Mouse (Mus musculus): ENCODE measurements around the gene Adora1.
A peak's percentile ranks its signal among the peaks of the same experiment; 100 is the strongest.
"Not testable (repeated sequence)": the region's sequence is repeated elsewhere in the genome, so short reads cannot be mapped to it uniquely, and the experiment has no call there.

Gene Adora1

DNA sequence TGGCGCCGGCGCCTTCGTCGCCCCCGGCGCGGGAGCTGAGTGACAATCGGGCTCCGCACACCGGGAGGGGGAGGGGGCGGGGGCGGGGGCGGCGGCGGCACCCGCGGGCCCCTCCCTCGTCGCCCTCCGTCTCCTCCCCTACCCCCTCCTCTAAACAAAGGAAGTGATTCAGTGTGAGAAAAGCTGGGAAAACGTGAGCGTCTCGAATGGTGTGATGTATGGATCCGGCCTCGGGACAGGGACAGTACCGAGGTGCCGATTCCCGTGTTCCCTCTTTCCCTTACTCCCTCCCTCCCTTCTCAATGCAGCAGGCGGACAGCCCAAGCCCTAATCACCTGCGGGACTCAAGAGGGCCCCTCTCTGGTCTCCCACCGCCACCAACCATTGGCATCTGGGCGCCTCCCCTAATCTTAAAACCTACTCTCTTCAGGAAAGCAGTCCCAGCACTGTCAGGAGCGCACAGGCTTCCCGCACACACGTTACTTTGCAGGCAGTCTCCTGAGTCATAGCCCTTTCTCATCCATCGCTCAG lies at the start of gene Adora1:
Gene Adora1 (minus strand): TSS at position 41 of the 531 bp plus-strand sequence.
- DNase-seq (ENCODE audit: low spot score): no peak

DNA sequence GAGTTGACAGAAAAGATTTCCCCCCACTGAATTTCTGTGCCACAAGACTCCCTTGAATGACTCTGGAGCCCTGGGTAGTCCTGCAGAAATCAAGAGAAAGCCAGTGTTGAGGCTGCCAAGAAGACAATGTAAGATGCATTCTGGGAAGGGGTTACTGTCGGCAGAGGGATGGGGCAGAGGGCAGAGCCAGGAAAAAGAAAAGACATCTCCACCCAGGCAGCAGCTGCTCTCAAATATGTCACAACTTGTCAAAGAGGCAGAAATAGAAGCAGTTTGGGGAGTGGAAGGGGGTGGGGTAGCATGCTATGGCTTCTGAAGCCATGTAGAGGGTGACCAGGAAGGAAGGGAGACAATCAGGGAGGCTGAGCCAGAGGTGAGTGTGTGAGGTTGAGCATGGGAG lies 47.9 kb upstream of the Adora1 start:
- no peak for DNase-seq (ENCODE audit: low spot score)

DNA sequence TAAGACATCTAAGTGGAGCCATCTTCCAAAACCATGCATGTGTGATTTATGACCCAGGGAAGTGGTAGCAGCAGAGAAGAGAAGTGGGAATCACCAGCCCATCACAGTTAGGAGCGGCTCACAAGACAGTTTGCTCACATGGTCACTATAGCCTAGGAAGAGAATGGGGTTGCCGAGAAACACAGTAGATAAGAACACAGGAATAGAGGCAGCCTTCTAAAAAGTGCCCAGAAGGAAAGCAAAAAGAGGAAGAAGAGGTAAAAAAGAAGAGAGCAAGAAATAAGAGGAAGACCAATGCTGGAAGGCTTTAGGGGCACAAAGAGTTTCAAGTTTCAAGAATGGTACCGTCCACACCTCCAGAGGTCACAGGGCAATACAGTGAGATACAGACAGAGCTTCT lies 47.1 kb upstream of the Adora1 start:
- no peak for DNase-seq (ENCODE audit: low spot score)

- DNase-seq (ENCODE audit: low spot score): no peak
Observed at GRCm38 (mm10) chr1:134281563-134281962, 46.3 kb upstream of the Adora1 start.

GRCm38 (mm10) chr1:134280174-134280573 lies 44.9 kb upstream of the Adora1 start:
- no peak for DNase-seq (ENCODE audit: low spot score)

DNA sequence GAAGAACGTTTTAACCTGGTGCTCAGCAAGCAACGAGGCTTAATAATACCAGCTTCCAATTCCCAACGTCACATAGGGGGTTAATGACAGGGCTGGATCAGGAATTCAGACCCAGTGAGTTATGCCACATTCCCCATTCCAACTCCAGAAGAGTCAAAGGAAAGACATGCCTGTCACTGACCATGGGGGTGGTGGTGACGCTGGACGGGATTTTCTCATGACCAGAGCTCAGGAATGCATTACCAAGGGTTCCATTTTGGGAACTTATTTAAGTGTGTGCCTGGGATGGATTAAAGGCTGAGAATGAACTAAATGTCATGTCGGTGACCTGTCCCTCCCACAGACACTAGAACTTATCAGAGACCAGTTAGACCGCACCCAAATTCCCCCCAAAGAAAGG lies 41.6 kb upstream of the Adora1 start:
- no peak for DNase-seq (ENCODE audit: low spot score)

- DNase-seq (ENCODE audit: low spot score): peak; percentile 8
Observed at GRCm38 (mm10) chr1:134275616-134276464, 40.6 kb upstream of the Adora1 start.

DNA sequence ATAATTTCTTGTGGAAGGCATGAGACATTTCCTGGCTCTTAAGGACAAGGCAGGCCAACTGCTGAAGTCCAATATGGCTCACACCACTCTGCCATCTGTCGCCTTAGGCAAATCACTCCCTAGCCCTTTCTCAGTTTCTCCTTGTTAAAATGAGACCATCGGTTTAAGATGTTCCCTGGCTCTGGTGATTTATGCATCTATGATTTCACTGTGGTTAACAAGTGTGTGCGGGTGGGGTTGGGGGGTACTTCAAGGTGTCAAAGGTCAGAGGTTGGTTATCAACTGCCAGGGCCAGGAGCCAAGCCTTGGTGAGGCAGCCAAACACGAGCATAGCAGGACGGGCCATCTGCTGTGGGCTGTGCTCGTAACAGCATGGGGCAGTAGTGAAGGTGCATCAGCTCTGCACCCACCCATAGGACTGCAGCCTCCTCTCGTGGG lies 39.3 kb upstream of the Adora1 start:
- no peak for DNase-seq (ENCODE audit: low spot score)

GRCm38 (mm10) chr1:134273493-134274395 lies 38.5 kb upstream of the Adora1 start:
- DNase-seq (ENCODE audit: low spot score): no peak

DNA sequence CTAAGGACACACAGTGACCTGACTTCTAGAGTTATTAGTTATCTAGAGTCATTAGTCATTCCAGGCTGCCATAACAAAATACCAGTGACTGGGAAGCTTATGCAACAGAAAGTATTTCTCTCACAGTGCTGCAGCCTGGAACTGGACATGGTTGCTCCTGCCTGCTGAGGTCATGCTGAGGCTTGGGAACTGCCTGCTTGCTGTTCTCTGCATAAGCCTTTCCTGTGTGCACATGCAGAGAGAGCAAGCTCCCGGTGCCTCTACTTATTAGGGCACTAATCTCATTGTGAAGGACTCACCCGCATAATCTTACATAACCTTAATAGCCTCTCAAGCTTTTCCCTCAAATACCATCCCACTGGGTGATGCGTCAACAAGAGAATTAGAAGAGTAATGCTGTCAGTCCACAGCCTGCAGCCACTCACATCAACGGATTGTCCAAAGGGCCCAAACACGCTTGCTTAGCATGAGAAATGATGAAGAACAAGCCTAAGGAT lies 37.6 kb upstream of the Adora1 start:
- DNase-seq (ENCODE audit: low spot score): no peak

- no peak for DNase-seq (ENCODE audit: low spot score)
Observed at GRCm38 (mm10) chr1:134270026-134270425, 34.8 kb upstream of the Adora1 start.

DNA sequence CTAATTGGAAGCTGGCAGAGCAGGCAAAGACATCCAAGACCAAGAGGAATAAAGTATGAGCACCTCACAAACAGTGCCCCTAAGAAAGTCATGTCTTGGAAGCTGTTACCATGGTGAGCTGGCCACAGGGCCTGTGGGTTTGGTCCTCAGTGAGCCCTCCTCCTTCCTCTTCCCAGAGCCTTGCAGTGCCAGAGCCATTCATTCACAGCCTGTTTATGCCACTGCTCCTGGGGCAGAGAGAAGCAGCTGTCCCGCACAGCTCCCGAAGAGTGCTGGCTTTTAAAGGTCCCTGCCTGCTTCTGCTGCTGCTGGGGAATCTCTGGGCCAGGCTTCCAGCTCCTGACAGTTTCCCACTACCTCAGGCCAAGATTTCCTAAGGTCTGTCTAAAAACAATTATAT lies 30.6 kb upstream of the Adora1 start:
- no peak for DNase-seq (ENCODE audit: low spot score)

DNA sequence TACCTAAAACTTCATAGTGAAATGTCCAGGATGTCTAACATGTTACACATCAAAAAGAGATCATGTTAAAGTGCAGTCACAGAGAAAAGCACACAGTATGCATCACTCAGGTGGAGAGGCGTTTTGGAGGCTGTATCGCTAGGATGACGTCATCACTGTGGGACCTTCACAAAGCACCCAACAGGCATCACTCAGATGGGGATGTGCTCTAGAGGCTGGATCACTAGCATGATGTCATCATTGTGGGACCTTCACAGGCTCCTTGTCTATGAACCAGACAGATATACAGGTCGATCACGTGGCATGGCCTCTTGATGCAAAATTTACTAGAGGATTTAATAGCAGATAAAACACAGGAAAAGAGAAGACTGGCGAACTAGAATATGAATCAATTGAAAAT lies 29.1 kb upstream of the Adora1 start:
- DNase-seq (ENCODE audit: low spot score): no peak

GRCm38 (mm10) chr1:134249681-134250080 lies 14.4 kb upstream of the Adora1 start:
- not testable (repeated sequence) for DNase-seq (ENCODE audit: low spot score)

DNA sequence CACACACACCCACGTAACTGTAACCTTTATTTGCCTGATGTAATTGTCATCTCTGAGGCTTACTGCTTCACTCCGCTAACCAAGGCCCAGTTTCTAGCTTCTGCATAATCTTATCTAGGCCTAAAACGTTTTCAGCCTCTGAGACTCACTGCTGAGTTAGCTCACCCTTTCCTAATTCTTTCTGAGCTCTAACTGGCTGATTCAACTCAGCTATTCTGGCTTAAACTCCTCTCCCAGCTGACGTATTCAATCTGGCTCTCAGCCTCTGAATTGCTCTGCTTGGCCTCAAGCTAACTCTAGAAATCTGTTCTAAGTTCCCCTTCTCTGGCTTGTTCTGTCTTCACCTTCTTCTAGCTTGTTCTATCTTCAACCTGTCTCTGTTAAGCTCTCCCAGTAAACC lies 11.4 kb upstream of the Adora1 start:
- no peak for DNase-seq (ENCODE audit: low spot score)

DNA sequence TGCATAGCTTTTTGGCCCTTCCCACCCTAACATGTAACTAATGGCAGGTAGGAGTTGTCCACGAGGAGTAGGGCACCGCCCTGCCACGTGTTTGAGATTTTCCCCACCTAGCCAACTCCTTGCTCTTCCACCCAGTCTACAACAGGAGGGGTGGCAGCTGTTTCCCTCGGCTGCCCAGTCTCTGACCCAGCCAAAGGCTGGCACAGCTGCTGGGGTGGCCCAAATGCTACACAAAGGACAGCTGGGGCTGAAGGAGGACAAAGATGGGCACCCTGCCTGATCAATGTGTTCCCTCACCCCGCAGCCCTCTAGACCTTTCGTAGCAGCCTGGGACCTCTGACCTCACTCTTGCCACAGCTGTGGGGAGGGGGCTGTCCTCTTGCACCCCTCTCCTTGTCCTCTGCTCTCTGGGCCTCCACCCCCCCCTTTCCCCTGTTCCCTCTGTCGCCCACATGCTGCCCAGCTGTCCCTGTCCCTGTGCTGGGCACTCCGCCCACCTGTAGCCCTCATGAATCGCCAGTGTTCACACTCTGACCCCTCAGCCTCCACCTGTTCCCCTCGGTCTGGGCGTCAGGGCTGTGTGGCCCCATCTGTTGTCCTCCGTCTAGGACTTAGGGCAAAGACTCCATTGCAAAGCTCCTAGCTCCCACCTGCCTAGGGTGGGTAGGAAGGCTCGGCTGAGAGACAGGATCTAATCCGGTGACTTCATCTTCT lies 9.9 kb upstream of the Adora1 start:
- no peak for DNase-seq (ENCODE audit: low spot score)

- peak; percentile 77 for DNase-seq (ENCODE audit: low spot score)
Observed at GRCm38 (mm10) chr1:134243948-134244914, 9.0 kb upstream of the Adora1 start.

GRCm38 (mm10) chr1:134243505-134243904 lies 8.3 kb upstream of the Adora1 start:
- no peak for DNase-seq (ENCODE audit: low spot score)

DNA sequence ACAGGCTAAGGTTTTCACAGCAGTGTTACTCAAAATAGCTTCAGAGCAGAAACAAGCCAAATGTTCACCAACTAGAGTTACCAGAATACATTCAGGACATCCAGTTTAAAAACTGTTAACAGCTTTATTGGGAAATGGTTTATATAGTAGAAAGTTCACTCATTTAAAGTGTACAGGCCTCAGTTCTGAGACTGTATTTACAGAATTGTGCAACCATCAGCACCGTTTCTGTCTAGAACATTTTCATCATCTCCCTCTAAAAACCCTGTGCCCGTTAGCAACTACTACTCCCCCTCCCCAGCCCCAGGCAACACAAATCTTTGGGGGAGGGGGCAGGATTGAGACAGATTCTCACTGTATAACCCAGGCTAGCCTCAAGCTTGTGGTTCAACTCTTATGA lies 7.1 kb upstream of the Adora1 start:
- no peak for DNase-seq (ENCODE audit: low spot score)

DNA sequence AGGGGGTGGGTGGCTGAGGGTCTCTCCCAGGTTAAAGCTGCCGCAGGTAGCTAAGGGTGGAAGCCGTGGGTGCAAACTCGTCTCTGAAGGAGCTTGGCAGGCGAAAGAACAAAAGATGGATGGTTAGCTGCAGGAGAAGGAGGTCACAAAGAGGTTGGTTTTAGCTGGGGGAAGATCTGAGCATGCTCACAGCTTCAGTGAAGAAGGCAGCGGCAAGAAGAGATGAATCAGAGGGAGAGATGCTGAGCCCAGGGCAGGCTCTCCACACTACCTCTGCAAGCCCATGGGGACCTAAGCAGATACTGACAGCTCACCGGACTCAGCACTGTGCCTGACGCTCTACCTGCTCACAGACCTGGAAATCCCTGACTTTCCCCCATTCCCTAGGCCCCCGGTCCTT lies 6.1 kb upstream of the Adora1 start:
- no peak for DNase-seq (ENCODE audit: low spot score)

DNA sequence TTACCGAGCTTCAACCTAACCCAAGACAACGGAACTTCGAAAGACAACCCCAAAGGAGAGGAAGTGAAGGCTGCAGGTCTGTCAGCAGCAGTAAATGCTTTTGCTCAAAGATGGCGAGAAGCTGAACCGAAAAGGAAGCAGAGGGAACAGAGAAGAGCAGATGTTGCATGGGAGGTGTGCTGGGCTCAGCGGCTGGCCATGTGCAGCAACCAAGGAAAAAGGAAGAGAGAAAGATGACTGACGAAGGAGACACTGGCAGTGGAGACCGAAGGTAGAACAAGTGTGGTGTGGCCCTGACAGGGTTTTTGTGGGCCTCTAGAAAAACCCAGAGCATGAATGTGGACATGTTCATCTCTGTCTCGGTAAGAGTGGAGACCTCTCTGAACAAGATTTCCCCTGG lies 5.5 kb upstream of the Adora1 start:
- no peak for DNase-seq (ENCODE audit: low spot score)

Measured in ovary, adult 18-20 months (tissue).